Mouse (Mus musculus): ENCODE measurements around the gene Gnl3l.

GRCm38 (mm10) chrX:151018798-151019197 lies 1.7 kb upstream of the Gnl3l start:
- TF ChIP-seq CTCF (IDR thresholded peaks at IDR 0.05; ENCODE audit: low read depth, low read length) = no peak
- no peak for TF ChIP-seq POLR2A (IDR thresholded peaks at IDR 0.05; ENCODE audit: borderline replicate concordance, low read depth, low read length)

Measured in bone marrow macrophage, adult 2 months (primary cell).